Mouse (Mus musculus): ENCODE data around the gene Tmem131l. TPM values are rescaled to one million over a fixed set of nuclear protein-coding genes. Genes with fewer than 3 reads are reported as not detected.

Gene Tmem131l
- polyA plus RNA-seq, 1 experiment from 2014 or later = 37.5 TPM

GRCm38 (mm10) chr3:83915768-83916496 lies 124.0 kb downstream of the Tmem131l start:
- no peaks in the 10 kb centered on the region for H3K4me1 ChIP-seq
- H3K4me2 ChIP-seq = no peak overlapping the region
- no peak for ATAC-seq (replicated peaks; ENCODE audit: low FRiP score)
- no peak overlapping the region for H3K9ac ChIP-seq
- H3K27me3 ChIP-seq = no peaks in the 10 kb centered on the region
- no peaks in the 10 kb centered on the region for H3K9me3 ChIP-seq (replicated peaks)
- 73% methylated on average over 11 of the region's 11 CpGs for WGBS
- H3K36me3 ChIP-seq = peaks cover 79% of the 10 kb centered on the region
- no peak overlapping the region for H3K27ac ChIP-seq
- H3K4me3 ChIP-seq (replicated peaks) = no peak overlapping the region

DNA sequence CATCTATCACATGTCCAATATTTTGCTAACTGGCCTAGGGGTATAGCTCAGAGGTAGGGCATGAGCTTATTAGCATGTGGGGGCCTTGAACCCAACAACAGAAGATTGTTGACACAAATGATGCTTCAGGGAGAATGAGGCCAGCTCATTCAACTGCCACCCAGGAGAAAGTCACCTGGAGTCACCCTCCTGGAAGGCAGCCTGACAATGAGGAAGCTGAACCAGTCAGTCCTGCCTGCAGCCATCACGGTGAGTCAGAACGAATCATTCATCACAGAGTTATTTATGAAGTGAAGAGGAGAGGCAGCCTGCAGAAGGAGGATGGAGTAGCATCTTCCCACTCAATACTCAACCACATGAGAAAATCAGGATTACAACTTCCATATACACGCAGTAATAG lies 124.9 kb downstream of the Tmem131l start:
- no peaks in the 10 kb centered on the region for H3K27me3 ChIP-seq

GRCm38 (mm10) chr3:83910707-83911106 lies 129.3 kb downstream of the Tmem131l start:
- Histone ChIP-seq H3K27ac (no peak overlapping the region), H3K4me3 (replicated peaks) (no peak overlapping the region), H3K4me1 (no peaks in the 10 kb centered on the region), H3K27me3 (no peaks in the 10 kb centered on the region), H3K9me3 (replicated peaks) (no peaks in the 10 kb centered on the region), H3K36me3 (peaks cover 69% of the 10 kb centered on the region), H3K4me2 (no peak overlapping the region), H3K9ac (no peak overlapping the region)
- no peak for ATAC-seq (replicated peaks; ENCODE audit: low FRiP score)
- WGBS = 93% methylated on average over 5 of the region's 5 CpGs

More for the DNA sequence above, 124.9 kb downstream of the Tmem131l start:
- Histone ChIP-seq H3K4me3 (replicated peaks) (no peak overlapping the region), H3K9me3 (replicated peaks) (no peaks in the 10 kb centered on the region), H3K36me3 (peaks cover 79% of the 10 kb centered on the region), H3K9ac (no peak overlapping the region), H3K27ac (no peak overlapping the region), H3K4me1 (no peaks in the 10 kb centered on the region), H3K4me2 (no peak overlapping the region)
- WGBS = 80% methylated on average over 3 of the region's 3 CpGs
- ATAC-seq (replicated peaks; ENCODE audit: low FRiP score) = no peak

- Histone ChIP-seq H3K9me3 (replicated peaks) (no peaks in the 10 kb centered on the region), H3K9ac (no peak overlapping the region), H3K36me3 (peaks cover 82% of the 10 kb centered on the region), H3K27me3 (no peaks in the 10 kb centered on the region), H3K4me2 (no peak overlapping the region), H3K27ac (no peak overlapping the region), H3K4me3 (replicated peaks) (no peak overlapping the region), H3K4me1 (0 out of 2 replicates have a peak, but pooled peaks cover 8% of the 10 kb centered on the region)
- 89% methylated on average over 9 of the region's 9 CpGs for WGBS
- no peak for ATAC-seq (replicated peaks; ENCODE audit: low FRiP score)
Observed at GRCm38 (mm10) chr3:83906185-83906584, 133.8 kb downstream of the Tmem131l start.

DNA sequence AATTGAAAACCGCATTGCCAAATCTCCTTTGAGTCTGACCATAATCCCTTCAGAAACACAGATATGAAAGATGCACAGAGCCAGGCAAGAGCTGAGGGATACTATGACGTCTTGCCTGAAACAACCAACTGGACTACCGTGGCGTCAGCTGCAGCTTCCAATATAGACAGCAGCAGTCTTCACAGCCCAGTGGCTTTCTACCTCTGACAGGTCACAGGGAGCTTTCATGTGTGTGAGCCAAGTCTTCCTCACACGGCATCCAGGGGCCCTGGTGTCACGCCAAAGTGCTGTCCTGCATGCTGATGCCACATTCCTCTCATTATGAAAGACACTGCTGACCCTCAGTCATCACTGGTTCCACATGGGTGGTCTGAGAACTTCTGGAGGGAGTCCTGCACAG lies 134.8 kb downstream of the Tmem131l start:
- Histone ChIP-seq H3K27ac (no peak overlapping the region), H3K36me3 (peaks cover 82% of the 10 kb centered on the region), H3K4me1 (0 out of 2 replicates have a peak, but pooled peaks cover 8% of the 10 kb centered on the region), H3K4me2 (no peak overlapping the region), H3K27me3 (no peaks in the 10 kb centered on the region), H3K9ac (no peak overlapping the region), H3K4me3 (replicated peaks) (no peak overlapping the region), H3K9me3 (replicated peaks) (no peaks in the 10 kb centered on the region)
- ATAC-seq (replicated peaks; ENCODE audit: low FRiP score) = no peak
- WGBS = 72% methylated on average over 6 of the region's 6 CpGs

GRCm38 (mm10) chr3:83904176-83904958 lies 135.6 kb downstream of the Tmem131l start:
- no peaks in the 10 kb centered on the region for H3K9me3 ChIP-seq (replicated peaks)
- WGBS = 73% methylated on average over 14 of the region's 14 CpGs
- H3K36me3 ChIP-seq = peaks cover 83% of the 10 kb centered on the region
- no peak overlapping the region for H3K4me2 ChIP-seq
- 0 out of 2 replicates have a peak, but pooled peaks cover 8% of the 10 kb centered on the region for H3K4me1 ChIP-seq
- no peak overlapping the region for H3K4me3 ChIP-seq (replicated peaks)
- 0 out of 2 replicates have a peak, but pooled peaks have one; percentile 50 for ATAC-seq (replicated peaks; ENCODE audit: low FRiP score)
- no peak overlapping the region for H3K9ac ChIP-seq
- no peaks in the 10 kb centered on the region for H3K27me3 ChIP-seq
- H3K27ac ChIP-seq = no peak overlapping the region

- WGBS = 93% methylated on average over 5 of the region's 5 CpGs
- H3K4me3 ChIP-seq (replicated peaks) = no peak overlapping the region
- no peaks in the 10 kb centered on the region for H3K27me3 ChIP-seq
- H3K9ac ChIP-seq = no peak overlapping the region
- 0 out of 2 replicates have a peak, but pooled peaks cover 8% of the 10 kb centered on the region for H3K4me1 ChIP-seq
- H3K36me3 ChIP-seq = peaks cover 91% of the 10 kb centered on the region
- no peaks in the 10 kb centered on the region for H3K9me3 ChIP-seq (replicated peaks)
- no peak overlapping the region for H3K27ac ChIP-seq
- H3K4me2 ChIP-seq = no peak overlapping the region
- no peak for ATAC-seq (replicated peaks; ENCODE audit: low FRiP score)
Observed at GRCm38 (mm10) chr3:83902943-83903342, 137.0 kb downstream of the Tmem131l start.

- no peak overlapping the region for H3K4me3 ChIP-seq (replicated peaks)
- 90% methylated on average over 8 of the region's 8 CpGs for WGBS
- no peak overlapping the region for H3K27ac ChIP-seq
- 0 out of 2 replicates have a peak, but pooled peaks cover 8% of the 10 kb centered on the region for H3K4me1 ChIP-seq
- no peaks in the 10 kb centered on the region for H3K9me3 ChIP-seq (replicated peaks)
- no peak for ATAC-seq (replicated peaks; ENCODE audit: low FRiP score)
- H3K9ac ChIP-seq = no peak overlapping the region
- H3K4me2 ChIP-seq = no peak overlapping the region
- H3K36me3 ChIP-seq = peaks cover 95% of the 10 kb centered on the region
- H3K27me3 ChIP-seq = no peaks in the 10 kb centered on the region
Observed at GRCm38 (mm10) chr3:83902459-83902858, 137.5 kb downstream of the Tmem131l start.

DNA sequence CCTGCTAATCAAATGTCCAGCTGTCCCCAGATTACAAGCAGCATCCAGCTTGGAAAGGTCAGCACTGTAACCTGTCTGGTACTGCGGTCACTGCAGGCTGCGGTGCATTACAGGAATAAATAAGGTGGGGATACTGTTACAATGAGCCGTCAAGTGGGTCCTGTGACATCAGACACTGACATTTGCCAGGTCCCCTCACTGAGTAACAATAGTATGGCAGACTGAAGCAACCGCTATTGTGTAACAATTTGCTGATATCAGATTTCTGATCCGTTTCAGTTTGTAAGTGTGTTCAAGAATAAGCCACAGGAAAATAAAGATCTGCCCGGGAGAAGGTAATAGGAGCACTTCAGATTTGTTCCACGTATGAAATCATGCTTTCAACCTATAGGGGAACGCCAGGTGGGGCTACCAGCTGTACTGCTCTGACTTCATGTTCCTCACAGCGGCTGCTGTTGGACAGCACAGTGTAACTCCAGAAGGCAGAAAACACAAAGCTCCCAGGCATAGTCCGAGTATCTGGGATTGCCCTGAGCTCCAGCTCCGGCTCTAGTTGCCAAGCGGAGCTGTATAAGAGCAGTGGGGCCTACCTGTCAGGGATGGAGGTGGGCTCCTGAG lies 139.1 kb downstream of the Tmem131l start:
- Histone ChIP-seq H3K9me3 (replicated peaks) (no peaks in the 10 kb centered on the region), H3K4me3 (replicated peaks) (no peak overlapping the region), H3K36me3 (peaks cover 92% of the 10 kb centered on the region), H3K27ac (no peak overlapping the region), H3K4me2 (no peak overlapping the region), H3K27me3 (no peaks in the 10 kb centered on the region), H3K9ac (no peak overlapping the region), H3K4me1 (0 out of 2 replicates have a peak, but pooled peaks cover 8% of the 10 kb centered on the region)
- no peak for ATAC-seq (replicated peaks; ENCODE audit: low FRiP score)
- WGBS = 74% methylated on average over 12 of the region's 12 CpGs

DNA sequence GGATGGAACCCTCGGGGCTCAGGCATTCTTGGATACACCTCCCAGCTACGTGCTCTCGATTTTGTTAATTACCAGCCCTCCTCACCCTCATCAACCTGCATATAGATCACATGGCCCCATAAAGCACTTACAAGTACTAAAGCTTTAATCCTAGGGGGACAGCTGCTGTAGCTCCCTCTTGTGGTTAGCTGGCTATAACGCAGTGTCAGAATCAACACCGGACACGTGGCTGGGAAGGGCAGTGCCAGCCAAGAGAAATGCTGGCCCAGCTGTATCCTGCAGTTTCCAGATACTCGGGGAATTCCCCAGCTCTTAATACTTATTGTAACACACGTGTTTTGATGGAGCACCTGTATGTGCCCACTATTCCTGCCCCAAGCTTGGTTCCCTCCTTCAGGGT lies 140.4 kb downstream of the Tmem131l start:
- Histone ChIP-seq H3K4me3 (replicated peaks) (no peak overlapping the region), H3K27ac (no peak overlapping the region), H3K4me2 (no peak overlapping the region), H3K4me1 (0 out of 2 replicates have a peak, but pooled peaks cover 2% of the 10 kb centered on the region), H3K9ac (no peak overlapping the region), H3K27me3 (no peaks in the 10 kb centered on the region), H3K9me3 (replicated peaks) (no peaks in the 10 kb centered on the region), H3K36me3 (peaks cover 79% of the 10 kb centered on the region)
- ATAC-seq (replicated peaks; ENCODE audit: low FRiP score) = peak; percentile 62; the same call in 1 of the 2 replicates
- 39% methylated on average over 8 of the region's 8 CpGs for WGBS

GRCm38 (mm10) chr3:83898246-83898645 lies 141.7 kb downstream of the Tmem131l start:
- no peak overlapping the region for H3K4me3 ChIP-seq (replicated peaks)
- no peak for ATAC-seq (replicated peaks; ENCODE audit: low FRiP score)
- H3K27ac ChIP-seq = no peak overlapping the region
- H3K4me2 ChIP-seq = no peak overlapping the region
- WGBS = 94% methylated on average over 9 of the region's 9 CpGs
- H3K27me3 ChIP-seq = no peaks in the 10 kb centered on the region
- H3K9me3 ChIP-seq (replicated peaks) = no peaks in the 10 kb centered on the region
- H3K9ac ChIP-seq = no peak overlapping the region
- H3K36me3 ChIP-seq = peaks cover 66% of the 10 kb centered on the region
- no peaks in the 10 kb centered on the region for H3K4me1 ChIP-seq

DNA sequence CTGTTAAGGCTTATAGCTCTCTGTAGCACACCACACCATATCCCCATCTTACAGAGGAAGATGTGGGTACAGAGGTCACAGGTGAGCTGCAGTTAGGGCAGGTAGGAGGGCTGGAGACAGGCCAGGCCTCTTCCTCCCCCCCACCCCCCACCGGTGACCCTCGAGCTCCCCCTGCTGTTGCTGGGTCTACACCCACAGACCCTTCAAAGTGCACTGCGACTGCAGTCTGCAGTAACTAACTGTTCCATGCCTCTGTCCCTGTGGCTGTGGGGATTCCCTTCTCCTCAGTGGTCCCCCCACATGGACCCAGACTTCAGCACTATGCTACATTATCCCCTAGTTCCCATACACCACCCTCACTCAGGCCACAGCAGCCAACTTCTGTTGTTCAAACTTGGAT lies 144.2 kb downstream of the Tmem131l start:
- Histone ChIP-seq H3K4me3 (replicated peaks) (no peak overlapping the region), H3K27ac (no peak overlapping the region), H3K27me3 (no peaks in the 10 kb centered on the region), H3K4me2 (no peak overlapping the region), H3K4me1 (no peaks in the 10 kb centered on the region), H3K36me3 (peaks cover 44% of the 10 kb centered on the region), H3K9ac (no peak overlapping the region), H3K9me3 (replicated peaks) (no peaks in the 10 kb centered on the region)
- no peak for ATAC-seq (replicated peaks; ENCODE audit: low FRiP score)
- WGBS = 45% methylated on average over 3 of the region's 3 CpGs
